Mouse (Mus musculus): ENCODE measurements around the gene Sema3g.

GRCm38 (mm10) chr14:31172781-31173455 is 44.7 kb upstream of the Sema3g start:
- TF ChIP-seq CTCF (IDR thresholded peaks at IDR 0.05; ENCODE audit: low read depth), result no peak
- TF ChIP-seq EP300 (IDR thresholded peaks at IDR 0.05; ENCODE audit: low read depth), result no peak

All from liver, embryonic 14.5 days (tissue).